Mouse (Mus musculus): ENCODE results near the gene Nrgn.
A peak's percentile ranks its signal among the peaks of the same experiment; 100 is the strongest.

Nrgn gene

DNA sequence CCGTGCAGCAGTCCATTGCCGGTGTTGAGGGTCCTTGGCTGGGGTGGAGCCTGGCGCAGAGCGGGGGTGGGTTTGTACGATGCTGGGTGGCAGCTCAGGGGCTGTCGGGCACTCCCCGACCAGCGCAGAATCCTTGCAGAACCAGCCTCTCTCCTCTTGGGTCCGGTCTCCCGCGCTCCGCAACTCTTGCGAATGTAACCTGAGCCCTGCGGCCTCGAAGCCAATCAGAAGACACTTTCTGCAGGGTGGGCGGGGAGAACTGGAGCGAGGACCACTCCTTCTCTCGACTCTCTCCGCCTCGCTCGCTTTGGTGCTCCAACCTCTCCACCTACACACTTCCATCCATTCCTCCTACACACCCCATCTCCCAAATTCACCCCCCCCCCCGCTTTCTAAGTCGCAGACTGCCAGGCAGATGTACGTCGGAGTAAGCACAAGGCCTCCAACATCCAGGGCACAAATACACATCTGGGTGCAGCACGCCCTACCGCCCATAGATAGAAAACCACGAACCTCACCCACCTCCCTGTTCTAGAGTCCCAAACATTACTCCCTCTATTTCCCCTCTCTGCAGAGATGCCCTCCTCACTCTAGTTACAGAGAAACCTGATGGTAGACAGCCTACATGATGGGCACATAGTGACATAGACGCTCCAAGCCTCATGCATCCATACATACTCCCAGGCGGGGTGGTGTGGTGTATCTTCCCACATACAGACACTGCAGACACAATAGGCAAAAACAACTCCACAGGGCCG lies at the start of gene Nrgn:
Gene Nrgn, minus strand, starts transcription at position 369 of the 758 bp plus-strand sequence.
- DNase-seq (ENCODE audit: low read depth, low spot score) = peak; percentile 9

DNA sequence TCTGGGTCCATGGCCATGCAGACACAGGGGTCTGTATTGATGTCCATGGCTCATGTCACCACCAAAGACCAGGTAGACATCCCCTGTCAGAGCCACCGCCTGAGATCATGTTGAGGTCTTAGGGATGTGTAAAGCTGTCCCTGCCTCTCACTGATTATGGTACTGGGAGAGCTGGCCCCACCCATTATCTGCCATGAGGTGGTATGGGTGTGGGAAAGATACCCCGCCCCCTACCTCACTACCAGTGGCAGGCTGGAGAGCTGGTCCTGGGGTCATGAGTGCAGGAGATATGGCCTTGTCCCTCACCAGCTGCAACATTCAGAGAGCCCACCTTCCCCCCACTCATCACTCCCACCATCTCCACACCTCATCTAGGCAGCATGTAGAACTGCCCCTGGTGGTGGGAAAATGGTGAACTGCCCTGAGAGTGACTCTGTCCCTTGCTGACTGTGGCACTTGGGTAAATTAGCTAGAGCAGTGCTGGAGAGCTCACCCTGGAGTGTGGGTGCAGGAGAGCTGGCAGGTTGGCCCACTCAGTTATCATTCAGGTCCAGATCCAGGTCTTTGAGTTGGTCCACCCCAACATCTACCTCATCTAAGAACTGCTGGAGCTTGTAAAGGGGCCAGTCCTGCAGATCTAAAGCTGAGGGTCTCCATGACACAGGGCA lies 48.0 kb upstream of the Nrgn start:
- DNase-seq (ENCODE audit: low read depth, low spot score) = no peak

DNA sequence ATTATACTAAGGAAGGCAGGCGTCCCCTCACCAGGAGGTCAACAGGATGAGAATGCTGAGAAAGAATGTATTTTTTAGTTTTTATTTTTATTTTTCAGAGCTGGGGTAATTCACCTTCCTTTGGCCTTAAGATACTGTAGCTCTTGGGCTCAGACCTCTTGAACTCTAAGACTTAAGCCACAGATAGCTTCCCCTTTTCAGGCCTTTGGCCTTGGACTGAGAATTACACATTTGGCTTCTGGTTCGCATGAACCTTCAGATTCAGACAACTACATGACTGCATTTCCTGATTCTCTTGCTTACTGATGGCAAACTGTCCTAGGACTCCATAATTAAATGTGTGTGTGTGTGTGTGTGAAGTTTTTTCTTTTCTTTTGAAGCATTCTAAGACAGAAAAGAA lies 45.9 kb upstream of the Nrgn start:
- no peak for DNase-seq (ENCODE audit: low read depth, low spot score)

DNA sequence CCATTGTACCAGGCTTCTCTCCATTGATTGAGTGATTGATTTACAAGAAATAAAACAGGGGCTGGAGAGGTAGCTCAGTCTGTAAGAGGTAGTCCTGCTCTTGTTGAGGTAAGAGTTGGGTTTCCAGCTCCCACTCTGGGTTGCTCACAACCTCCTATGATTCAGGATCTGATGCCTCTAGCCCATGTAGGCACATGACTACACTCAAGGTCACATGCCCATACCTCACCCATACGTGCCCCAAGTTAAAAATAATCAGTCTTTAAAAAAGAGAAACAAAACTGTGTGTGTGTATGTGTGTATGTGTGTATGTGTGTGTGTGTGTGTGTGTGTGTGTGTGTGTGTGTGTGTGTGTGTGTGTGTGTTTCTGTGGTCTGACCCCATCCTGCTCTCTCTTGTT lies 42.9 kb upstream of the Nrgn start:
- DNase-seq (ENCODE audit: low read depth, low spot score) = no peak

DNA sequence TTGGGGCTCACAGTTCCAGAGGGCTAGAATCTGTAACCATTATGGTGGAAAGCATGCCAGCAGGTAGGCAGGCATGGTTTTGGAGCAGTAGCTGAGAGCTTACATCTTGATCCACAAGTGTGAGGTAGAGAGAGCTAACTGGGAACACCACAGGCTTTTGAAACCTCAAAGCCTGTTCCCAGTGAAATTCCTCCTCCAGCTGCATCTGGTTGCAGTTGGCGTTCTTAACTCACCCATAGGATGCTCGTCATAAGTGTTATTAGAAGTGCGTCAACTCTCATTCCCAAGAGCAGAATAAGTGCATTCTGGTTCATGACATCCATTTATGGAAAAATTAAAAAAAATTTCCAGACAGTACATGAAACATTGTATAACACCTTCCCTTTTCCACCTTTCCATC lies 41.0 kb upstream of the Nrgn start:
- no peak for DNase-seq (ENCODE audit: low read depth, low spot score)

DNA sequence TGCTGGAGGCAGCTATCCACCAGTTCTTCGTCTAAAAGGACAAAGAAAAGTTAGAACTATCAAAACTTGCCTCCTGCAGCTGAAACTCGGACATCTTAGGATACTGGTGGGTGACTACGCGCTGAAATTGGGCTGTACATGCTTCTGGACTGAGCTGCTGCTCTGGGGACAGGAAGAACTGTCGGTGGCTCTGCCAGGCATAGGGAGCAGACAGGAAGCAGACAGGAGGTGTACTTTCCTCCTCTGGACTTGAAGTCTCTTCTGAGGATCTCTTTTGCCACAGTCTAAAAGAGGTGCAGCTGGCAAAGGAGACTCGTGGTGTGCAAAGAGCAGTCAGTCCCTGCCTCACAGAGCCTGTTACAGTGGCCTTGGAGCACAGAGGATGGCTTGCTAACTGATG lies 39.9 kb upstream of the Nrgn start:
- no peak for DNase-seq (ENCODE audit: low read depth, low spot score)

DNA sequence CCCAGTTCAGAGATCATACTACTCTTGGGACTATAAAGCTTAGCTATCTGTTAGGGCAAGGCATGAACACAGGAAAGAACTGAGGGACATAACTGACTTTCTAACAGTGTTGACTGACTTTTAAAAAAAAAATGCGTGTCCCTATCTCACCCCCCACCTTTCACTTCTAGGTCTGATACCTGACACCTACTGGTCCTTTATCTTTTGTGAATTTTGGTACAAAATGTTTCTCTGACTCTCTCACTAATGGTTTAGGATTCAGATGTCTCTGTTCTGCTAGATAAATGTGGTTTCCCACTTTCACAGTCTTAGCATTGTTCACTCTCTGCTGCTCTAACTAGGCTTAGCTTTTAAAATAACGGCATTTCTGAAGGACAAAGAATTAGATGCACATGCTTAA lies 39.3 kb upstream of the Nrgn start:
- DNase-seq (ENCODE audit: low read depth, low spot score) = no peak

DNA sequence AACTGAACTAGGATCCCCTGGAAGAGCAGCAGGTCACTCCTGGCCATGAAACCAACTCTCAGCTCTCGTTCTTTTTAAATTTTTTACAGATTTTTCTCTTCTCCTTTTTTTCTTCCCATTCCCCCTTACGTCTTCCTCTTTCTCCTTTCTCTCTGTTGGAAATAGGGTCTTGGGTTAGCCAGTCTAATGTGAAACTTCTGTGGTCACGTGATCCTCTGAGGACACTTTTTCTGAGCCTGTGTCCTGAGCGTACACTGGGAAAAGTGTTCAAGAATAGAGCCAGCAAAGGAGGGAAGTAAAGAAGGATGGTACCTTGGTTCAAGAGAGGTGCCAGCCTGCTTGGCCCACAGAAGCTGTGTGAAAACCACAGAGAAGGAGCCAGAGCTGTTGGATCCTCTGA lies 37.7 kb upstream of the Nrgn start:
- DNase-seq (ENCODE audit: low read depth, low spot score) = no peak

DNA sequence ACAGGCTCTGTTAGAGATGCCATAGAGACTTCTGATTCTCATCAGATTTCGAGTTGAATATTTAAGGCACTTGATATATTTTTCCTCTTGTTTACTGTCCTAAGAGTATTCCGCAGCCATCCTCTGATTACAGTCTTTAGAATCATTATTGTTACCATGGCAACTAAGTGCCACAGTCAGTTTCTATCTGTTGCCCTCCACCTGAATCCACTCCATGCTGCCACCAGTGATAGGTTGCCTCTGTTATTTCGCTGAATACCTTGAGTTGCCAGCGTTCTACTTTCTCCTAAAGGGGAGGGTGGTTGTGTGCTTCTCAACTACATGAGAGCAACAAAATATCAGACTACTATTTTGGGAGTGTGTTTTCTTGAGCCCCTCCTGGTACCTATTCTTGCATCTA lies 34.0 kb upstream of the Nrgn start:
- DNase-seq (ENCODE audit: low read depth, low spot score) = no peak

DNA sequence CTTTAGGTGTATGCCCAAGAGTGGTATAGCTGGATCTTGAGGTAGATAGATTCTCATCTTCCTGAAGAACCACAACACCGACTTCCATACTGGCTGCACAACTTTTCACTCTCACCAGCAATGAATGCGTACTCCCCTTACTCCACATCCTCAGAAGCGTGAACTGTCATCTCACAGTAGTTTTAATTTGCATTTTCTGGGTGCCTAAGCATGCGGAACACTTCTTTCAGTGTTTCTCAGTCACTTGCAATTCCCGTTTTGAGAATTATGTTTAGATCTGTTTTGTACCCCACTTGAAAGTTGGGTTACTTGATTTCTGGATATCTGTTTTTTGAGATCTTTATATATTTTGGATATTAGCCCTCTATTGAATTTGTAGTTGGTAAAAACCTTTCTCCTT lies 30.9 kb upstream of the Nrgn start:
- no peak for DNase-seq (ENCODE audit: low read depth, low spot score)

DNA sequence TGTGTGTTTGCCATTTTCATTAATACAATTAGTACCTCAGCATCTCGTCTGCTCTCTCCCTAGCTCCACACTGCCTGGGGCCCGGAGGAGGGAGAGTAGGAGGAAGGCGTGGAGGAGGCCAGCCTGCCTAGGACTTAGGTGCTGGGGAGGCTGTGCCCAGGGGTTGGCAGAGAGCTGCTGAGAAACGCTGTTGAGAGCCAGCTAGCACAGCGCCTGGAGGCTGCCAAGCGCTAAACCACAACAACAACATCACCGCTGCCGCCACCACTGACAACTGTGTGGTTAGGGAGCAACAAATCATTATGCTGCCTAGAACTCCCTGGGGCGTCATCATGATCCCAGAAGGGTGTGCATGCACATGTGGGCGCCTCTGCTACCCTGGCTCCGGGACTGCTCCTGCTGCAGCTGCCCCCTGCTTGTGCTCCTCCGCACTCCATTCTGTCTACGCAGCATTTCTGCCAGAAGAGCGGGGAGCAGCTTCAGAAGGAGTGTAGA lies 23.8 kb upstream of the Nrgn start:
- DNase-seq (ENCODE audit: low read depth, low spot score) = no peak

DNA sequence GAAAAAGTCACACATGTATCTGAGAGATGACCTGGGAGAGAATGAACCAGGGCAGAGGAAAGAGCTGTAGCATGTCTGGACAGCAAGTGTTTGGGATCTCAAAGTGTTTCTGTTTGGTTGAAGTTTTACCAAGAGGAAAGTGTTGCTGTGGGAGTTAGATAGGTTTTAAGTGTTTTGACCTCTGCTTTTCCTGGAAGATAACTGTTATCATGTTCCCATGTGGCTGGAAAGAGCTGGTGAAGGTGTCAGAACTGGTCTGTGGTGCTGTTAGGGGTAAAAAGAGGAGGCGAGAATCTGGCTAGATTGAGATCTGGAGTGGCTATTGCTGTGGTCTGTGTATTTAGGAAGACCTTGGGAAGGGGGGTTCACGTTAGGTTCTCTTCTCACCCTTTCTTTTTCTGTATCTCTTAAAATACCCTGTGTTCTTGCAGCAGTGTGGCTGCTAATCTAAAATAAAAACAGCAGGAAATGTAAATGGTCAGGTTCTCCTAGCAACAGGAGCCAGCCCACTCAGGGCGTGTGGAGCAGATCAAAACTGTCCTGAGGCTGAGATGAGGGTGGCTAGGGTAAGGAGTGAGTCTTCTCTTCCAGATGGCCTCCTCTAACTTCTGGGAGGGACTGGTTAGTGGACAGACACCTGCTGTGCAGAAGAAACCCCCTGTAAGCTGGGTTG lies 19.6 kb upstream of the Nrgn start:
- DNase-seq (ENCODE audit: low read depth, low spot score) = no peak

DNA sequence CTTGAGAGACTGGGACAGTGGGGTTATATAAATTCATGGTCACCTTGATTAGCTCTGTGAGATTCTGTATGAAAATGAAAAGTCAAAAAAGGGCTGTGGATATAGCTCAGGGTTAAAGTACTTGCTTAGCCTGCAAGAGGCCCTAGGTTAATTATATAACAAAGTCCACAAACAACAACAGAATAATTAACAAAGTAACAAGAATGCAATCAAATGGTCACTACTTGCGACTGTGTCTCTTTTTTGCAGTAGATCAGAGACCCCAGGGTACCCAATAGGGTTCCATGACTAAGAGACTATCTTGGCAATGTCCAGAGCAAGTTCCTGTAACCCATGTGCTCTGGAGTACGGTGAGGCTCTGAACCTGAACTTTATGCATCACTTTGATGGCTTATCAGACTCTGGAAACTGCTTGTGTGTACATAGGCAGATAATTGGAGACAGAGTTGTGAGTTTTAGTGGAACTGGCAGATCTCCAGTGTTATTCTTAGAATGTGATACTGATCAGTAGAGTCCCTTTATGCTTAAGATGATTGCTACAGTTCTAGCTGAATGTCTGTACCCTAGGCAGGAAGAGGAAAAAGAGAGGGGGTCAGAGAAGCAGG lies 16.6 kb upstream of the Nrgn start:
- DNase-seq (ENCODE audit: low read depth, low spot score) = no peak

DNA sequence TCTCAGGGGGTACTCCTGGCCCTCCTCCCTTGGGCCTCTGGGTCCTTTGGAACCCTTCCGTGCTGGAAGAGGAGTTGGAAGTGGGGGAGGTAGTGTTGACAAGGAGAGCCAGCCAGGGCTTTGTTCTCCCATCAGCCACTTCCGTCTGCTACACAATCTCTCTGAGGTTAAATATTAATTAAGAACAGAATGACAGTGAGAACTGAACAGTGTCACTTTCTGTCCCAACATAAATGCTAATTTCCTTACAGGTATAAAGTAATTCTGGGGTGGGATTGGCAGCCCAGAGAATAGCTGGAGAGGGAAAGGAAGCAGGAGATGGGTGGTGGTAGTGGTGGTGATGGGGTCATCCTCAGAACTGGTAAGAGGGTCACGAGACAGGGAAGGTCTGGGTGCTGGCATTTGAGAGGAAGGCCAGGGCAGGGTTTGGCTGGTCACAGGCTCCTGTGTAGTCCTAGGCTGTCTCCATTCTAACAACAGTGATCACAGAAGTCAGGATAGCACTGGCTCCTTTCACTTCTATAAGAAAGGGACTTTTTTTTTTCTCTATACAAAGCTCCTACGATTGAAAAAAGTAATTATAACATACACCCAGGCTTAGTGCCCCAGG lies 16.0 kb upstream of the Nrgn start:
- no peak for DNase-seq (ENCODE audit: low read depth, low spot score)

DNA sequence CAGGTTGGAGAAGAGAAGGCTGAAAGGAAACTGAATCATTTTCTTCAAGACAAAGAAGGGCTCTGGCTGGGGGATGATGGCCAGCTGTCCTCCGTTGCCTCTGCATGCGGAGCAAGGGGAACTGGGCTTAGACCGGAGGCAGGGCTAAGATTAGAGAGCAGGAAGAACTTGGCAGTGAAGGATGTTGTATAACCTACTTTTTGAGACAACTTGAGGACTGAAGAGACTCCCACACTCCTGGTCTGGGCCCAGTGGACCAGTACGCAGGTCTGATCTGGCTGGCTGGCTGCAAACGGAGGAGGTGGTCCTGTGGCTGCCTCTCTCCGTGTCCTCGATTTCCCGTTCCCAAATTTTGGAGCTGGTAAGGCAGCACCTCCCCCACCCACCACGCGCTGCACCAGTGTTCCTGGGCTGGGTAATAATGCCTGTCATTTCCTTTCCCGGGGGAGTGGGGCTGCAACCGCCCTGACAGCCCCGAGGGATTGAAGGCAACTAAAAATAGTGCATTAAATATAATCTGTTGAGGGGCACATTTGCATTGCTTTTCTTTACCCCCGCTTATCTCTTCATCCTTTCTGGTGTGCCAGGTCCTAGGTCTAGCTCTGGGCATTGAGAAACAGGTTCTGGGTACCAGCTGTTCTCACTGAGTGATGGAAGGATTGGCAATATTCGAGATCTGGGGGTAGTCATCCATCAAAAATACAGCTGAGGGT lies 15.3 kb upstream of the Nrgn start:
- DNase-seq (ENCODE audit: low read depth, low spot score) = no peak

DNA sequence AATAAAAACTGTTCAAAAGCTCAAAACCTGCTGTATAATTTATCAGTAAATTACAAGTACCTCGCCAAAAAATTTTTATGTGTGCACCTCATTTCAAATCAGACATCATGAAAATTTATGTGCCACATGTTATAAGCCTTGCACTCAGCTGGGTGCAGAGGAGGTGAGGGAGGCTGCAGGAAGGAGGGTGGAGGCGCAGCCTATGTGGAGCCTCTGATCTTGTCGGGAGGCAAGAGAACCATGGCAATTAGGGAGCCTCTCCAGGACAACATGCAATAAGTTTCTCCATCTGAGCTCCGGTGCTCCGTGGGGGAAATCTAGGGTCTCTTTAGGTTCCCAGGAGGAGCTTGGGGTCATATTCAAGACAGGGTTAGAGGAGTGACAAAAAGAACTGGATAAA lies 14.8 kb upstream of the Nrgn start:
- DNase-seq (ENCODE audit: low read depth, low spot score) = no peak

DNA sequence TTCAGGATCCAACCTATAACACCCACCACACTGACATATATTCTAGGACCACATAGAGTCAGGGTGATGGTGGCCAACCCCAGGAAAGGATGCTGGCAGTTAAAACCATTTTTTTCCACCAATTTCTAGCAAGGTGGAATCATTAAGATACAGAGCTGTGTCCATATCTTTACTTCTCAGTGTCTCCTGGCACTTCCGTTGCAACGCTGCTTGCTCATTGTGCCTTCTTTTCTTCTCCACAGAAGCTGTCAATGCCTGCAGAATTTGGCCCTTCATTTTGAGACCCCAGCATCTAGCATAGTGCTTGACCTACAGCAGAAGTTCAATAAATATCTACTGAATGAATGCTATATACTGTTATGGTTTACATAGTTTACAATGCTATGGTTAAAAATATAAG lies 14.3 kb upstream of the Nrgn start:
- DNase-seq (ENCODE audit: low read depth, low spot score) = no peak

DNA sequence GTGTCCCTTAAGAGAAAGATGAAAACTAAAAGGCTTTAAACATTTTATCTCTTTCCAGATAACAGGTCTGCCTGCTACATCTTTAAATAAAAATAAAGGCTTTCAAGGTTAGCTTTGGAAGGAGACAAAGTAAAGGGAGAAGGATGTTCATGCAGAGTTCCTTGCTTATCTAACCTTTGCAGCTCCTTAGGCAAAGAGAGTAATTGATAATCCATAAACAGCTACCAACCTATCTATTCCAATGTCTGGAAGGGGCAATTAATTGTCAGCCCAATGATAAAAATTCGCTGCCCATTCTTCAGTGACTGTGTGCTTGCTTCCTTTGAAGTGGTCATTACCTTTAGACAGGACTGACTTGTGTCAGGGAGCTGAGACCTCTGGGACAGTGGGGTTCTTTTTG lies 11.1 kb upstream of the Nrgn start:
- DNase-seq (ENCODE audit: low read depth, low spot score) = no peak

DNA sequence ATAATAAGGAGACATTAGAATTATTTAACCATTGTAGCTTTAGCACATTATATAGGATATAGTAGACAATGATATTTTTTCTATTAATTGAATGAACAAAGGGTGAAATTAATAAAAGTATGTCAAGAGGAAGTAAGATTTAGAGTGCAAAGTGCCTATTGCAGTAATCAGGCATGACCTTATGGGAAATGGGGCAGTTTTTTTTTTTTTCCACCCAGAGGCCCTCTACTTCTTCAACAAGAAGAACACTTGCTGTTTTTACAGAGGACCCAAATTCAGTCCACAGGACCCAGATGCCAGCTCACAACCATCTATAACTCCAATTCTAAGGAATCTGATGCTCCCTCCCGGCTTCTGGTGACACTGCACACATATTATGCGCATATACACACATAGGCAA lies 7.9 kb upstream of the Nrgn start:
- DNase-seq (ENCODE audit: low read depth, low spot score) = no peak

DNA sequence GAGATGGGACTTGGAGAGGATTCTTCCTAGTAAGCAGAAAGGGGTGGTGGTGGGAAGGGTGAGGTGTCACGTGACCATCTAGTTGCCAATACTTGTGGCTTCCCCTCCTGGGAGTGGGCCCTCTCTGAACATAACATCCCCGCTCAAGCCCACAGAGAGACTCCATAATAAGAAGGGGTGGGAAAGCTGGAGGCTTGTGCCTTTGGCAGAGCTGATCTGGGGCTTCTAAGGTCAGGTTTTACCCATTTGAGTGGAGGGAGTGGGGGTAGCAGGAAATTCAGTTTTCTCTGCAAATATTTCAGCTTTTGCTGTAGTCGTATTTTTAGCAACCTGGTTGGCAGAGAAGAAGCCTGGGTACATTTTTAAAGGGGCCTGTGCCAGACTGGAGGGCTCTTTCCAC lies 3.7 kb upstream of the Nrgn start:
- no peak for DNase-seq (ENCODE audit: low read depth, low spot score)
